Mouse (Mus musculus): ENCODE measurements around the gene Phrf1.

- TF ChIP-seq GATA1 (IDR thresholded peaks at IDR 0.05; ENCODE audit: borderline replicate concordance, low read length) (no peak), FLI1 (IDR thresholded peaks at IDR 0.05; ENCODE audit: low read length) (no peak)
Observed at GRCm38 (mm10) chr7:141229702-141230101, 1.1 kb downstream of the Phrf1 start.
